Mouse (Mus musculus) testis, adult 2 months (tissue): ENCODE data around the gene C1qb. TPM values are rescaled to one million over a fixed set of nuclear protein-coding genes. Genes with fewer than 3 reads are reported as not detected.

Source experiments
- H3K27ac ChIP-seq: fragments of 200-500 bp; 2 replicates; pipeline ENCODE4 v1.5.1; 2012; ENCODE audit warnings: low read depth, low read length; ENCODE audit not compliant: control insufficient read depth, insufficient read depth
- H3K27me3 ChIP-seq: fragments of 200-500 bp; 2 replicates; pipeline ENCODE4 v1.6.1; 2012; ENCODE audit warnings: mild to moderate bottlenecking, low read length, moderate library complexity; ENCODE audit not compliant: control insufficient read depth, insufficient read depth
- H3K36me3 ChIP-seq: fragments of 200-500 bp; 2 replicates; pipeline ENCODE4 v1.6.1; 2012; ENCODE audit warnings: mild to moderate bottlenecking, low read length; ENCODE audit not compliant: control insufficient read depth, insufficient read depth
- H3K4me1 ChIP-seq: fragments of 200-500 bp; 2 replicates; pipeline ENCODE4 v1.6.1; 2012; ENCODE audit warnings: low read length; ENCODE audit not compliant: control insufficient read depth, insufficient read depth
- H3K4me3 ChIP-seq: fragments of 200-500 bp; 2 replicates; pipeline ENCODE4 v1.5.1; 2012; ENCODE audit warnings: low read depth, mild to moderate bottlenecking, low read length, moderate library complexity, mixed read lengths; ENCODE audit not compliant: control insufficient read depth
- CTCF ChIP-seq: fragments of 200-500 bp; IDR thresholded peaks from 2 replicates; pipeline ENCODE4 v1.5.1; 2012; ENCODE audit warnings: low read depth, mild to moderate bottlenecking, inconsistent platforms, low read length, moderate library complexity; ENCODE audit not compliant: control insufficient read depth, insufficient read depth, insufficient replicate concordance
- POLR2A ChIP-seq: fragments of 200-500 bp; IDR thresholded peaks from 2 replicates; pipeline ENCODE4 v1.6.1; 2012; ENCODE audit warnings: low read depth, mild to moderate bottlenecking, inconsistent platforms, low read length, moderate library complexity; ENCODE audit not compliant: control insufficient read depth
- polyA plus RNA-seq: library from polyadenylated mRNA; depleted of rRNA; stranded (reverse); fragments of >200 nt; gene quantifications from 2 replicates; pipeline ENCODE4 v1.2.3, GENCODE M21; 2012

Gene C1qb
- polyA plus RNA-seq, 1 experiment, result 18.9 TPM

DNA sequence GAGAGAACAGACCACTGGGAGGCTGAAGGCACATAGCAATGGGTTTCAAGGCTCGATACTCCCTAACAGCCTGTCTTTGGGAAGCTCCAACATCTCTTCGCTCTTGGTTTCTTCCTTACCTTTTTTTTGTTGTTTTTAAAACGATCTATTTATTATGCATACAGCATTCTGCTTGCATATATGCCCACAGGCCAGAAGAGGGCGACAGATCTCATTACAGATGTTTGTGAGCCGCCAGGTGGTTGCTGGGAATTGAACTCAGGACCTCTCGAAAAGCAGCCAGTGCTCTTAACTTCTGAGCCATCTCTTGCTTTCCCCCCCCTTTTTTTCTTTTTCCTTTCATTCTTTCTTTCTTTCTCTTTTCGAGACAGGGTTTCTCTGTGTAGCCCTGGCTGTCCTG is 13.2 kb upstream of the C1qb start:
- TF ChIP-seq CTCF (no peak), POLR2A (no peak)
- Histone ChIP-seq H3K4me3 (no peak overlapping the region), H3K36me3 (no peaks in the 10 kb centered on the region), H3K27ac (no peak overlapping the region), H3K27me3 (no peaks in the 10 kb centered on the region), H3K4me1 (no peaks in the 10 kb centered on the region; the same call in 1 of the 2 replicates)

DNA sequence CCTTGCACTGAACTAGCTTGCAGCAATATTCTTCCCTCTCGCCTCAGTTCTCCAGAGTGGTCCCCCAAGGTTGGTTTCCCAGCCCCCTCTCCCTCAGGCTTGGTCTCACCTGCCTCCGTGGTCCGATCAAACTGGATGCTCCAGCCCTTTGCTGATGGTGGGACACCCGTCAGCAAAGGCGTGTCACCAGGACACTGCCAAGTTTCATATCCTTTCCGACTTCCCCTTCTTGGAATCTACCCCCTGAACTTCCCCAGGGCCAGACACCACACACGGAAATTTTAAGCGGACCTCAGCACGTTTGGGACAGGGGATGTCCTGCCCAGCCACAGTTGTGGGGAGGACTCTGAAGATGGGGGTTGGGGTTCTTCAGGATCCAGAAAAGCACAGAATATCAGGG is 12.7 kb upstream of the C1qb start, which contains the start of gene C1qa:
Gene C1qa, minus strand, starts transcription at position 167 of the 400 bp plus-strand sequence.
- Histone ChIP-seq H3K27me3 (no peaks in the 10 kb centered on the region), H3K27ac (no peak within 1 kb of the TSS; the same call in none of the 2 replicates), H3K4me3 (peak within 1 kb of the TSS; percentile 3; the same call in 1 of the 2 replicates), H3K36me3 (no peaks in the 10 kb centered on the region), H3K4me1 (no peaks in the 10 kb centered on the region; the same call in 1 of the 2 replicates)
- TF ChIP-seq CTCF, result no peak
- no peak for TF ChIP-seq POLR2A

DNA sequence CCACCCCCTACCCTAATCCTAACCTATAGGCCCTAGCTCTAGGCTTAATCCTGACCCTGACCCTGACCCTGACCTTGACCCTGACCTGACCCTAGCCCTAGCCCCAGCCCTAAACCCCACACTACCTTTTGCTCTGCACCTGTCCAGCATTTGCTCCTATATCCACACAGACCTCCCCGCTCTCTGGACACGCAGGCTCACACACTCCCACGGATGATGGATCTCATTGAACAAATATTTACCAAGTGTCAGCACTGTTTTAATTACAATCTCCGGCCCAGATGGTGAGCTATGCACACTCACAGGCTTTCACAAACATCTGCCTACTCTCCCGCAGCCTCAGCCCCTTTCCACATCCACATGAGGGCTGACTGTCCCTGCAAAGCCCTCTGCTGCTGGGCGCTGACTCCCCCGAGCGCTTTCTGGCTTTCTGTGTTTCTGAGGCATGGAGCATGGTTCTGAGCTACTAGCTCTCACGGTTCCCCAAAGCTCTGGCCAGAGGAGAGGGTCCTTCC is 12.2 kb upstream of the C1qb start:
- H3K27me3 ChIP-seq, result no peaks in the 10 kb centered on the region
- no peak overlapping the region; the same call in none of the 2 replicates for H3K27ac ChIP-seq
- H3K4me1 ChIP-seq, result no peaks in the 10 kb centered on the region; the same call in 1 of the 2 replicates
- H3K36me3 ChIP-seq, result no peaks in the 10 kb centered on the region
- TF ChIP-seq CTCF (no peak), POLR2A (no peak)
- H3K4me3 ChIP-seq, result peak overlapping the region; percentile 3; the same call in 1 of the 2 replicates

DNA sequence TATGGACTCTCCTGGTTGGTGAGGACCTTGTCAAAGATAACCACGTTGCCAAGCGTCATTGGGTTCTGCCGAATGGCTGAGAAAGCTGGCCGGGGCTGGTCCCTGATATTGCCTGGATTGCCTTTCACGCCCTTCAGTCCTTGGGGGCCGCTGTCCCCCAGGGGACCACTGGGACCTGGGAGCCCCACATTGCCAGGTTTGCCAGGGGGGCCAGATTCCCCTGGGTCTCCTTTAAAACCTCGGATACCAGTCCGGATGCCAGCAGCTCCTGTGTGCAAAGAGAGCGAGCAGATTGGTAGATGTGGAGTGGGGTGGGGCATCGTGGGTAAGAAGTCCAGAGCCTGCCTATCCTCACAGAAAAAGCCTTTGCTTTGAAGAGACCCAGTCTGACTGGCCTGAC is 10.5 kb upstream of the C1qb start:
- no peak overlapping the region for H3K4me3 ChIP-seq
- no peaks in the 10 kb centered on the region for H3K36me3 ChIP-seq
- no peaks in the 10 kb centered on the region for H3K27me3 ChIP-seq

DNA sequence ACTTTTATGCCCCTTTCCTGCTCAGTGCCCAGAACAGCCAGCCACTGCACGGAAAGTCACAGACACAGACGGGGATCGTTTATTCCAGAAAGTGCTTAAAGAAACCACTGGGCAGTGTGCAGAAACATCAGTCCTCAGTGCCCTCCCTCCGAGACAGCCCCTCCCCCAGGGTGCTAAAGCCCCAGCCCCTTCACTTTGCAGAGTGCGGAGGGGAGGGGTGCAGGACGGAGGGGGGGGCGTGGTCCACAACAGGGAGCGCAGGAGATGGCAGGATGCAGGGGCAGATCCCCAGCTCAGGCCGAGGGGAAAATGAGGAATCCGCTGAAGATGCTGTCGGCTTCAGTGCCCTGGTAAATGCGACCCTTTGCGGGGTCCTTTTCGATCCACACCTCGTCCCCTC is 9.9 kb upstream of the C1qb start:
- Histone ChIP-seq H3K36me3 (no peaks in the 10 kb centered on the region), H3K27ac (no peak overlapping the region), H3K4me1 (no peaks in the 10 kb centered on the region; the same call in 1 of the 2 replicates), H3K27me3 (no peaks in the 10 kb centered on the region), H3K4me3 (no peak overlapping the region)
- TF ChIP-seq POLR2A (no peak), CTCF (no peak)

More for the DNA sequence above, 10.5 kb upstream of the C1qb start:
- no peaks in the 10 kb centered on the region; the same call in 1 of the 2 replicates for H3K4me1 ChIP-seq
- H3K27ac ChIP-seq, result no peak overlapping the region
- TF ChIP-seq POLR2A, result no peak
- TF ChIP-seq CTCF, result no peak

DNA sequence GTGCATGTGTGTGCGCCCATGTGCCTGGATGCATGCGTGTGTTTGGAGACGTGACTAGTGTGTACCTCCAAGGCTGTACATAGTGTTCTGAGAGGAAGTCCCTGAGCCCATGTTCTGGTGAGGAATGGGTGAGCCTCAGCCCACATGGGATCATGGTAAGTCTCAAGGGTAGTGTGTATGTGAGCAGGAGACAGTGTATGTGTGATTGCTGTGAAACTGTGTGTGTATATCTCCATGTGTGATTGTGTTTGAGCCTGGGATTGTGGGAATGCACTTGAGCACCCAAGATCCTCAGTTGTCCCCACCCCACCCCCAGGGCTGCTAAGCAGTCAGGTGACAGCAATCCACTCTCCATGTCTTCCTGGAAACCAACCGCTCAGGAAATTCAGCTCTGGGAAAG is 8.8 kb upstream of the C1qb start:
- no peak for TF ChIP-seq POLR2A
- no peak for TF ChIP-seq CTCF
- no peaks in the 10 kb centered on the region for H3K27me3 ChIP-seq

DNA sequence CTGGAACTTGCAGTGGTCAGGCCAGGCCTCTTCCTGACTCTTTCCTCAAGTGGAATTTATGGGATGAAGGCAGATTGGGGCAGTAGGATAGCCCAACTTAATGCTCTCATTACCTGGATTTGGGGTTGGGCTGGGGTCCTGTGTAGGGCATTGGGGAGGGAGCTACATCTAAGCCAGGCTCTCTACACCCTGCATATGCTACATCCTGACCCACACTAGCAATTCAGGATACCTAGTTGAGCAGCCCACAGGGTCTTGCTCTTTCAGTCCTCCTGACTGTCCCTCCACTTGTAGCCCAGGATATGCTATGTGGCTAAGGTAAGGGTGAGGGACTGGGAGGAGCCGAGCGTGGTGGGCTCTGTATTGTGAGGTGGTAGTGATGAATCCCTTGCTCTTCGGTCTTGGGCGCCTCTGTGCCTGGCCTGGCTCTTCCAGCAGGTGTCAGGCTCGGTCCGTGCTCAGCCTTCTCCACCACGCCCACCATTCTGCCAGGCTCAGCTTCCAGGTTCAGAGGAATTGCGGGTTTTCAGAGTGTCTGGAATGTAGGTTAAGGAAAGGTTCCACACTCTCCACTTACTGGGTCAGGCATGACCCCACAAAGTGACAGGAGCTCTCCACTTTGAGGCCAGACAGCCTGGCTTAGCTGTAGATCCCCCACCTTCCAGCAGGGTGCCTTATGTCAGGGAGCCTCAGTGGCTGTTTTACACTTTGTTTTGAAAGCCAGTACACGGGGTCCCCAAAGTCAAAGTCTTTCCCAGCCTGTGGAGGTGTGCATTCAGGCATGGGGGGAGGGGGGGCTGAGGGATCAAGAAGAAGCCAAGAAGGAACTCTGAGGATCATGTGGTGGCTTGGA is 7.9 kb upstream of the C1qb start:
- H3K27me3 ChIP-seq, result no peaks in the 10 kb centered on the region

More for the DNA sequence above, 8.8 kb upstream of the C1qb start:
- Histone ChIP-seq H3K4me1 (no peaks in the 10 kb centered on the region; the same call in 1 of the 2 replicates), H3K27ac (no peak overlapping the region), H3K4me3 (no peak overlapping the region), H3K36me3 (no peaks in the 10 kb centered on the region)

More for the DNA sequence above, 7.9 kb upstream of the C1qb start:
- Histone ChIP-seq H3K27ac (no peak overlapping the region), H3K36me3 (no peaks in the 10 kb centered on the region), H3K4me1 (no peaks in the 10 kb centered on the region; the same call in 1 of the 2 replicates), H3K4me3 (no peak overlapping the region)
- TF ChIP-seq CTCF (peak; percentile 59; the same call in 1 of the 2 replicates), POLR2A (no peak)
